Mouse (Mus musculus) lung, postnatal 0 days (tissue): ENCODE measurements at regions not wholly inside any gene's neighbourhood (a gene's known extent, or its start where the extent isn't known, plus 50 kb on each side); places are given as distances from the start of the nearest gene placed in this dataset.

Experiments
- CTCF ChIP-seq: IDR thresholded peaks from 2 replicates; pipeline ENCODE4 v1.5.1; 2016; ENCODE audit warnings: antibody characterized with exemption, mild to moderate bottlenecking
- EP300 ChIP-seq: IDR thresholded peaks from 2 replicates; pipeline ENCODE4 v1.6.1; 2016; ENCODE audit warnings: antibody characterized with exemption, mild to moderate bottlenecking, control low read depth

GRCm38 (mm10) chr13:116688714-116689113 is 336.6 kb downstream of the Parp8 start:
- TF ChIP-seq CTCF (no peak), EP300 (no peak)
